Mouse (Mus musculus): ENCODE data around the gene Gnao1. TPM values are rescaled to one million over a fixed set of nuclear protein-coding genes. Genes with fewer than 3 reads are reported as not detected.

Gnao1 gene
- polyA plus RNA-seq, 1 experiment from 2014 or later, result 11.0 TPM

GRCm38 (mm10) chr8:93896841-93897551 is 87.2 kb downstream of the Gnao1 start:
- 77% methylated on average over 7 of the region's 7 CpGs for WGBS

GRCm38 (mm10) chr8:93898570-93898969 is 88.8 kb downstream of the Gnao1 start:
- Histone ChIP-seq H3K9ac (no peak overlapping the region), H3K9me3 (replicated peaks) (no peaks in the 10 kb centered on the region), H3K36me3 (no peaks in the 10 kb centered on the region; the same call in 1 of the 2 replicates), H3K4me3 (no peak overlapping the region), H3K27me3 (no peaks in the 10 kb centered on the region), H3K27ac (no peak overlapping the region), H3K4me1 (replicated peaks) (no peaks in the 10 kb centered on the region), H3K4me2 (no peak overlapping the region)
- ATAC-seq (replicated peaks; ENCODE audit: insufficient number of reproducible peaks, insufficient read depth, low FRiP score, low read depth), result no peak
- 75% methylated on average over 4 of the region's 4 CpGs for WGBS

More at GRCm38 (mm10) chr8:93896841-93897551, 87.2 kb downstream of the Gnao1 start:
- Histone ChIP-seq H3K36me3 (no peaks in the 10 kb centered on the region; the same call in 1 of the 2 replicates), H3K9me3 (replicated peaks) (no peaks in the 10 kb centered on the region), H3K27ac (no peak overlapping the region), H3K4me1 (replicated peaks) (no peaks in the 10 kb centered on the region), H3K27me3 (no peaks in the 10 kb centered on the region), H3K9ac (no peak overlapping the region), H3K4me2 (no peak overlapping the region), H3K4me3 (no peak overlapping the region)
- no peak for ATAC-seq (replicated peaks; ENCODE audit: insufficient number of reproducible peaks, insufficient read depth, low FRiP score, low read depth)

DNA sequence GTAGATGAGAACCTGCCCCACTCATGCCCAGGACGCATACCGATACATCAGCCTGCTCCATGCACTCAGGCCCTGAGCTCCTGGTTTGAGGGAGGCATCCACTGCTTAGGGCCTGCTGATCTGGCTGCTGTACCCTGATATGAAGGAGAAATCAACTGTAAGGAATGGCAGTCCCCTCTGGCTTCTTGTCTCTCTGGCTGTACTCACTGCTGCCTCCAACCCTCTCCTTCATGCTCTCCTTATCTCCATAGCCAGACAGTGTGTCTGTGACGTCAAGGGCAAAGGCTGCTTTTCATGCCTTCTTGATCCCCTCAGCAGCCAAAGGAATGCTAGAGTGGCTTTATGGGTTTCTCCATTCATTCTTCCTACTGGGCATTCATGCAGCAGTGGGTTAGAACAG is 92.3 kb downstream of the Gnao1 start:
- no peak overlapping the region for H3K27ac ChIP-seq
- 67% methylated on average over 3 of the region's 3 CpGs for WGBS
- H3K4me2 ChIP-seq, result no peak overlapping the region
- no peaks in the 10 kb centered on the region for H3K9me3 ChIP-seq (replicated peaks)
- no peak overlapping the region for H3K9ac ChIP-seq
- H3K27me3 ChIP-seq, result no peaks in the 10 kb centered on the region
- no peak for ATAC-seq (replicated peaks; ENCODE audit: insufficient number of reproducible peaks, insufficient read depth, low FRiP score, low read depth)
- no peaks in the 10 kb centered on the region for H3K36me3 ChIP-seq
- H3K4me1 ChIP-seq (replicated peaks), result peaks cover 12% of the 10 kb centered on the region
- no peak overlapping the region for H3K4me3 ChIP-seq

DNA sequence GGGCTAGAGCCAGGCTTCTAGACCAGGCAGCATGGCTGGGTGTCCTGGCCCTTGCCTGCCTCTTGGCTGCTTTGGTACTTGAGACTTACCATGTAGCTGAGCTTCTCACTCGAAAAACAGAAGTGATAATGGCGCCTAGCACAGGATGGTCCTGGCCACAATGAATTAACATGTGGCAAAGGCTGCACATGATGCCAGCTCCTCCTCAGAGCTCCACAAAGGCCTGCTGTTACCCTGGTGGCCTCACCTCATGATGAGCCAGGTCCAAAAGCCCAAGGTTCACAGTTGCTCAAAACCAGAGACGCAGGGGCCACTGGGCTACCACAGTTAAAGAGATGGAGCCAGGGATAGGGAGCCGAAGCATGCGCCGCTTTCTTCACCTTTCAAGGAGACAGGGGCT is 97.2 kb downstream of the Gnao1 start:
- no peaks in the 10 kb centered on the region for H3K27me3 ChIP-seq
- peak overlapping the region; percentile 91; the same call in 1 of the 2 replicates for H3K27ac ChIP-seq
- no peak for ATAC-seq (replicated peaks; ENCODE audit: insufficient number of reproducible peaks, insufficient read depth, low FRiP score, low read depth)
- WGBS, result 91% methylated on average over 6 of the region's 6 CpGs
- peaks cover 49% of the 10 kb centered on the region for H3K4me1 ChIP-seq (replicated peaks)
- no peak overlapping the region for H3K4me3 ChIP-seq
- H3K9ac ChIP-seq, result no peak overlapping the region
- no peak overlapping the region for H3K4me2 ChIP-seq
- H3K36me3 ChIP-seq, result no peaks in the 10 kb centered on the region
- no peaks in the 10 kb centered on the region for H3K9me3 ChIP-seq (replicated peaks)

- Histone ChIP-seq H3K9me3 (replicated peaks) (no peaks in the 10 kb centered on the region), H3K4me1 (replicated peaks) (peaks cover 59% of the 10 kb centered on the region), H3K4me2 (peak overlapping the region; percentile 41), H3K27me3 (no peaks in the 10 kb centered on the region), H3K36me3 (no peaks in the 10 kb centered on the region), H3K27ac (peak overlapping the region; percentile 91), H3K9ac (0 out of 2 replicates have a peak overlapping the region, but pooled peaks have one; percentile 25), H3K4me3 (no peak overlapping the region)
- 0 out of 2 replicates have a peak, but pooled peaks have one; percentile 28 for ATAC-seq (replicated peaks; ENCODE audit: insufficient number of reproducible peaks, insufficient read depth, low FRiP score, low read depth)
- 27% methylated on average over 5 of the region's 5 CpGs for WGBS
Observed at GRCm38 (mm10) chr8:93907987-93908441, 98.2 kb downstream of the Gnao1 start.

DNA sequence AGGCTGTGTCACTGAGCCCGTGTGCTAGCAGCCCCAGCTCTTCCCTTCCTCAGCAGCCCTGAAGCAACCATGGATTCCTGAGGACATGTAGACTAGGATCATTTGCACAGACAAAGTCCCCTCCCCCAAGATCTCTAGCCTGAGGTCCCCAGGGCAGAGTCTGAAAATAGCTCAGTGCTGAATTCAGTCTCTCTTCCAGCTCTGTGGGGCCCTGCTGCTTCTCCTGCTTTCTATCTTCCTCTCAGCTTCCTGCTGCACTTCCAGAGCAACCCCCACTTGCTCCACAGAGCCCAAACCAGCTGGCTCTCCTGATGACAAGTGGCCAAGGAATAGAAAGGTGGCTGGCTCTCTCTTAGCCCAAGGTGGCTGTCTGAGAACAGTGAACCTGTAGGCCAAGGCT is 98.8 kb downstream of the Gnao1 start:
- H3K4me2 ChIP-seq, result peak overlapping the region; percentile 41
- WGBS, result 11% methylated on average over 1 of the region's 1 CpGs
- ATAC-seq (replicated peaks; ENCODE audit: insufficient number of reproducible peaks, insufficient read depth, low FRiP score, low read depth), result peak; percentile 79

DNA sequence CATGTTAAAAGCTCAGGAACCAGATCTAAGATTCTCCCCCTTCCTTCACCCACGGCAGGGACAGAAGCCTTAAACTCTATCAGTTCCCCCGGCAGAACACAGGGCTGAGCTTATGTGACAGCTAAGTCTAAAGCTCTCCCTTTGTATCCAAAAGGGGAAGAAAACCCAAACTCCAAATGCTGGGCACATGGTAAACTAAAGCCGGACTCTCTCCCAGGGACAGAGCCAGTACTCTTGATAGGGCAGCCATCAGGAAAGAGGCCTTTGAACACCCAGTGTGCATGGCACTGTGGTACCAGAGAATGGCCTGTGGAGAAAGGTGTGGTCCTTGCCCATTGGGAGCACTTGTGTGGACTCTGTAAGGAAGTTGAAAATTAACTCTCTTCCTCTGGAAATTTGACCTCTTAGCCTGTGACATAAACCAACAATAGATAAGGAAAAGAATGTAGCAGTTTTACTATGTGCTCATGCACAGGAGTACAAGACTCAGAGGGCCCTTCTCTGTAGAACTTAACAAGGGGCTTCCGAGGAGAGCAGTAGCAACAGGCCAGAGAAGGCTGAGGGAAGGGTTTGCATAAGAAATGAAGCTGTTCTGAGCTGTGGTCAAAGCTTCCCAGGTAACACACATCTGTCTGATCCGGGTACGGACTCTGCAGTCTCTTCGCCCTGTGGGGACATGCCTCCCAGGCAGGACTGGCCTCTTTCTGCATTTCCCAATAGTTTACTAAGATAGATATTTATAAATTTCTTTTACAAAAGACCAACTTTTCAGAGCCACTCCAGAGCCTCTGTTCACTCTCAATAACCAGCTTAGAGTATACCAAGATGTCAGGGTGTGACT is 102.2 kb downstream of the Gnao1 start:
- H3K4me2 ChIP-seq, result no peak overlapping the region
- H3K27ac ChIP-seq, result 0 out of 2 replicates have a peak overlapping the region, but pooled peaks have one; percentile 37
- H3K4me3 ChIP-seq, result no peak overlapping the region
- ATAC-seq (replicated peaks; ENCODE audit: insufficient number of reproducible peaks, insufficient read depth, low FRiP score, low read depth), result no peak; the same call in 1 of the 2 replicates
- H3K4me1 ChIP-seq (replicated peaks), result peaks cover 48% of the 10 kb centered on the region
- 56% methylated on average over 7 of the region's 7 CpGs for WGBS
- H3K36me3 ChIP-seq, result no peaks in the 10 kb centered on the region
- no peak overlapping the region for H3K9ac ChIP-seq
- H3K9me3 ChIP-seq (replicated peaks), result no peaks in the 10 kb centered on the region
- no peaks in the 10 kb centered on the region for H3K27me3 ChIP-seq

More for the DNA sequence above, 98.8 kb downstream of the Gnao1 start:
- no peaks in the 10 kb centered on the region for H3K9me3 ChIP-seq (replicated peaks)
- no peaks in the 10 kb centered on the region for H3K36me3 ChIP-seq
- H3K4me1 ChIP-seq (replicated peaks), result peaks cover 59% of the 10 kb centered on the region
- H3K27me3 ChIP-seq, result no peaks in the 10 kb centered on the region
- H3K27ac ChIP-seq, result peak overlapping the region; percentile 91
- no peak overlapping the region for H3K4me3 ChIP-seq
- 0 out of 2 replicates have a peak overlapping the region, but pooled peaks have one; percentile 25 for H3K9ac ChIP-seq

DNA sequence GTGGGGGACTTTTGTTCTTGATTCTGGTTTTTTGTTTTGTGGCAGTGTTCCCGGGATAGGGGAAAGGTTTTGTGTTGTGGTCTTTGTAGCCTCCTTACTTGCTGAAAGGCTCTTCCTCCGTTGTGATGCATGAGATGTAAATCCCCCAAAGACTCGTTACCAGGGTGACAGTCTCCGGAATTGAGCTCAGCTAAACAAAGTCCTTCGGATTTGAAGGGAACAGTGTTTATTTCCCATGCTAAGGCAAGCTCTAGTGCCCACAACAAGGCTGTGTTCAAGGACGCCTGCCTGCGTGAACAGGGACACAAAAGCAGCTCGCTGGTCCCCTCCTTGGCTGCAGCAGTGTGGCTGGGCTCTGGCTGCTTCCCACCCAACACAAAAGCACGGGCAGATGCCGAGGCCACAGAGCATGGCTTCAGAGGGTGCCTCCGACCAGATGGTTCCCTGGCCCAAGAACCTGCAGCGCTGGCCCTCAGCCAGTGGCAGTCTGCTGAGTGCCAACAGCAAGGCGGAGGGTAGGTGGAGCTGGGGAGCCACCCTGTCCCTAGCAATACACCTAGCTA is 108.2 kb downstream of the Gnao1 start:
- 0 out of 2 replicates have a peak overlapping the region, but pooled peaks have one; percentile 18 for H3K27ac ChIP-seq
- ATAC-seq (replicated peaks; ENCODE audit: insufficient number of reproducible peaks, insufficient read depth, low FRiP score, low read depth), result peak; percentile 50; the same call in 1 of the 2 replicates

GRCm38 (mm10) chr8:93918580-93918979 is 108.8 kb downstream of the Gnao1 start:
- no peak for ATAC-seq (replicated peaks; ENCODE audit: insufficient number of reproducible peaks, insufficient read depth, low FRiP score, low read depth)
- H3K4me1 ChIP-seq (replicated peaks), result peaks cover 19% of the 10 kb centered on the region
- no peak overlapping the region for H3K4me3 ChIP-seq
- H3K27me3 ChIP-seq, result no peaks in the 10 kb centered on the region
- no peaks in the 10 kb centered on the region for H3K36me3 ChIP-seq
- H3K9me3 ChIP-seq (replicated peaks), result no peaks in the 10 kb centered on the region
- WGBS, result 73% methylated on average over 2 of the region's 2 CpGs
- no peak overlapping the region for H3K27ac ChIP-seq
- H3K4me2 ChIP-seq, result no peak overlapping the region
- H3K9ac ChIP-seq, result no peak overlapping the region

More for the DNA sequence above, 108.2 kb downstream of the Gnao1 start:
- 40% methylated on average over 13 of the region's 13 CpGs for WGBS
- Histone ChIP-seq H3K36me3 (no peaks in the 10 kb centered on the region), H3K9me3 (replicated peaks) (no peaks in the 10 kb centered on the region), H3K4me2 (no peak overlapping the region), H3K27me3 (no peaks in the 10 kb centered on the region), H3K4me3 (no peak overlapping the region), H3K4me1 (replicated peaks) (peaks cover 19% of the 10 kb centered on the region), H3K9ac (no peak overlapping the region)

DNA sequence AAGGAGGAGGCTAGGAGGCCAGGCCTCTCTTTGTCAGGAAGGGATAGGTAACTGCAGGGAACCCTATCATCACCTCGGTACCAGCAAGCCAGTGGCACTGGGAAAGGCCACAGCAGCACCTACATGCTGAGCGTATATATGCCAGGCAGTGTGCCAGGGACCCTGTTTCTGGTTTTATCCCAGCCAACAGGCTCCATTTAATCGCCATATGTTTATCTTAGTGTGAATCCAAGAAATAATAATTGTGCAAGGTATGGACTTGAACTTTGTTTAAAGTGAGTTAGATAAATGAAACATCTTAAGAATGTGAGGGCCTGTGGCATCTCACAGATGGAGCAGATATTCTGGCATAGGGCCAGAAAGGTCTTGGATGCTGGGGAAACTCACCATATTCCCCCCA is 109.7 kb downstream of the Gnao1 start:
- Histone ChIP-seq H3K9me3 (replicated peaks) (no peaks in the 10 kb centered on the region), H3K4me2 (no peak overlapping the region), H3K4me1 (replicated peaks) (peaks cover 19% of the 10 kb centered on the region), H3K9ac (no peak overlapping the region), H3K27ac (no peak overlapping the region), H3K27me3 (no peaks in the 10 kb centered on the region), H3K36me3 (no peaks in the 10 kb centered on the region), H3K4me3 (no peak overlapping the region)
- WGBS, result 48% methylated on average over 3 of the region's 3 CpGs
- ATAC-seq (replicated peaks; ENCODE audit: insufficient number of reproducible peaks, insufficient read depth, low FRiP score, low read depth), result no peak
